Mouse (Mus musculus) liver, embryonic 18 days (tissue): ENCODE results near the gene Pgbd5. TPM values are rescaled to one million over a fixed set of nuclear protein-coding genes. Genes with fewer than 3 reads are reported as not detected.

Experiments
- polyA plus RNA-seq: library from polyadenylated mRNA; depleted of rRNA; stranded (reverse); fragments of >200 nt; gene quantifications from 2 replicates; pipeline ENCODE4 v1.2.3, GENCODE M21; 2012; rRNA removed

Gene Pgbd5
- polyA plus RNA-seq, result 0.24 and 0.43 TPM in 2 replicates

GRCm38 (mm10) chr8:124439558-124439957 lies at the start of gene Pgbd5:
Pgbd5 (minus strand) TSS chr8:124439658.

Other genes with a start within 250 kb of the Pgbd5 start
- gene Galnt2, start 208.3 kb downstream of the Pgbd5 start, polyA plus RNA-seq, result 7.8 and 9.3 TPM in 2 replicates
- gene Cog2, start 81.1 kb upstream of the Pgbd5 start, polyA plus RNA-seq, result 9.4 and 9.9 TPM in 2 replicates
- gene Agt, start 130.0 kb upstream of the Pgbd5 start, polyA plus RNA-seq, result 479 and 482 TPM in 2 replicates
- 0.01 and 0.02 TPM in 2 replicates for gene Capn9, start 136.5 kb upstream of the Pgbd5 start, polyA plus RNA-seq
- 8.0 and 8.3 TPM in 2 replicates for gene 2310022B05Rik, start 223.7 kb upstream of the Pgbd5 start, polyA plus RNA-seq